ENCODE assay signal across 8 mouse cellular contexts in the genomic region with DNA sequence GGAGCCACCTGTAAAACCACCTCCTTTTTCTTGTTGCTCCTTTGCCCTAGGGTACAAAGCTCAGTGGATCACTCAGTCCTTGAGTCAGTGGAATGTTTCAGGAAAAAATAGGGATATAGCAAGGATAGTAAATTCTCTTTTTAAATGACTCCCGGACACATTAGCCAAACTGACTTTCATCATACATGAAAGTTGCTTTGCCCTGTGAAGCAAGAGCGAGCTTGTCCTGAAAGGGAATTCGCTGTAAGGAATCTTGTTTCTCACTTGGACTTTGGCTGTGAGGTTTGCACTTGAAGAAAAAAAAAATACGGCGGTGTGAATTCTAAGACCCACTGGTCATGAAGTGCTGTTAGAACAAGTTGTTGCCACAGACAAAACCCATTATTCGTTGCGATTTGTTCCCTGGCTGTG. TPM values are rescaled to one million over a fixed set of nuclear protein-coding genes. Genes with fewer than 3 reads are reported as not detected.
DNase-seq lines count a peak whose midpoint lies in the region; ATAC-seq lines count a peak whose summit lies in the region.

No protein-coding gene starts in this region.

- H3K9ac ChIP-seq in heart, embryonic 12.5 days, result peak overlapping the region; percentile 99
- peak overlapping the region; percentile 98 for H3K9ac ChIP-seq in midbrain, embryonic 16.5 days (ENCODE audit: low read depth, low read length)

- no peak for ATAC-seq in heart, embryonic 12.5 days (ENCODE audit: insufficient number of reproducible peaks, low FRiP score)
- ATAC-seq in midbrain, embryonic 16.5 days, result no peak

- no peaks in the 10 kb centered on the region for H3K9me3 ChIP-seq in heart, embryonic 12.5 days (replicated peaks)
- H3K9me3 ChIP-seq in midbrain, embryonic 16.5 days (replicated peaks; ENCODE audit: control insufficient read depth, low read length, poor library complexity, severe bottlenecking), result no peaks in the 10 kb centered on the region

- H3K27me3 ChIP-seq in heart, embryonic 12.5 days (replicated peaks), result no peaks in the 10 kb centered on the region
- H3K27me3 ChIP-seq in midbrain, embryonic 16.5 days (ENCODE audit: control insufficient read depth, insufficient read depth, low read depth, low read length), result no peaks in the 10 kb centered on the region

- peak overlapping the region; percentile 99 for H3K27ac ChIP-seq in heart, embryonic 12.5 days (ENCODE audit: poor library complexity, severe bottlenecking)
- H3K27ac ChIP-seq in midbrain, embryonic 16.5 days (ENCODE audit: low read length), result no peak overlapping the region

- peak; percentile 11 to 77 for DNase-seq in adrenal gland, adult (ENCODE audit: inconsistent age in 2 of 2, low spot score in 1 of 2)
- DNase-seq in adrenal gland, adult 18-20 months (ENCODE audit: low spot score in 2 of 2), result no peak
- peak; percentile 64 for DNase-seq in adipocyte (ENCODE audit: low spot score)
- DNase-seq in kidney, postnatal 14 days, result peak; percentile 74
- no peak for DNase-seq in layer of hippocampus, adult 11-12 months (ENCODE audit: low spot score)
- no peak for DNase-seq in gastrocnemius, adult 8-10 months (ENCODE audit: low spot score in 2 of 2)

- H3K4me3 ChIP-seq in heart, embryonic 12.5 days, result peak overlapping the region; percentile 96
- H3K4me3 ChIP-seq in midbrain, embryonic 16.5 days (ENCODE audit: low read depth, low read length), result peak overlapping the region; percentile 92

- H3K36me3 ChIP-seq in heart, embryonic 12.5 days, result no peaks in the 10 kb centered on the region
- no peaks in the 10 kb centered on the region for H3K36me3 ChIP-seq in midbrain, embryonic 16.5 days (ENCODE audit: control insufficient read depth, insufficient read depth, low read length)

- peak overlapping the region; percentile 69 for H3K4me2 ChIP-seq in heart, embryonic 12.5 days
- H3K4me2 ChIP-seq in midbrain, embryonic 16.5 days (ENCODE audit: low read length), result peak overlapping the region; percentile 75

- peaks cover 4% of the 10 kb centered on the region for H3K4me1 ChIP-seq in heart, embryonic 12.5 days (replicated peaks)
- H3K4me1 ChIP-seq in midbrain, embryonic 16.5 days (ENCODE audit: control insufficient read depth, insufficient read depth, low read length), result peaks cover 22% of the 10 kb centered on the region

- 6% methylated on average over 7 of the region's 7 CpGs for WGBS in heart, embryonic 12.5 days
- 8% methylated on average over 7 of the region's 7 CpGs for WGBS in midbrain, embryonic 16.5 days

RNA-seq across cellular contexts. Expression of a gene that starts 1.8 kb away (rescaled TPM):
- 100 to 1,000 TPM; 134 to 172 TPM for total RNA-seq in adrenal gland, adult 18-20 months (2021)
- polyA plus RNA-seq in heart, embryonic 12.5 days (2016; fragmentation: Nextera tagmentation; extraction: Ambion mirVana), result 38.8 and 40.7 TPM in 2 replicates
- 38.9 and 45.5 TPM in 2 replicates for polyA plus RNA-seq in midbrain, embryonic 16.5 days (2015; fragmentation: Nextera tagmentation; extraction: Ambion mirVana)
- total RNA-seq in gastrocnemius, adult 8-10 months (2022), result 10 to 100 TPM; 64.1 to 79.4 (median 77.9) TPM

Comparison
In these comparisons a context has a peak if more than half of its experiments do, and no peak if none do; other contexts are left out.
1. DNase-seq: peak in adrenal gland, adult (2 of 2), adipocyte (single experiment) and kidney, postnatal 14 days (single experiment); none in adrenal gland, adult 18-20 months (0 of 2), layer of hippocampus, adult 11-12 months (single experiment) and gastrocnemius, adult 8-10 months (0 of 2).